In the genomic region with DNA sequence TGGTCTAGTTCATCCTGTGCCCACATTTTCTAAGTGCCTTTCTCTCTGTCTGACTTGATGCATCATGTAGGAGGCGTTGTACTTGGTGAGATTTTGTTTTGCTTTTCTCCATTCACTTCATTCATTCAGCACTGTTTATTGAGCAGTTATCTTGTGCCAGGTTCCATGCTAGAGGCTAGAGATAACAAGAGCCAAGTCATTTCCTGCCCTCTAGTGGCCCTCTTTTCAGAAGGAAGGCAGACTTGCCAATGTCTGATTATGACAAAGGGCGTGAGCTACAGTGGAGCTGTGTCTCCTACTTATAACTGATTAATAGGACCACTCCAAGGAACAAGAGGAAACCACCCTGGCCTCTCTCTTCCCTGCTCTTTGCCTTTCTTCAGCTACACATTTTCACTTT, we compare ENCODE assay signal across 18 mouse cellular contexts. TPM values are rescaled to one million over a fixed set of nuclear protein-coding genes. Genes with fewer than 3 reads are reported as not detected.
DNase-seq lines count a peak whose midpoint lies in the region; ATAC-seq and TF ChIP-seq lines count a peak whose summit lies in the region.
"Had no signal": no experiment of that assay in that cellular context is flagged by ENCODE, and none has a peak within 500 bp of the region (broad histone marks: within the 10 kb centered on the region; RNA-seq: fewer than 3 reads in every experiment).

No protein-coding gene starts in this region.

- no peak overlapping the region for H3K4me3 ChIP-seq in left cerebral cortex, adult 2 months
- no peak overlapping the region for H3K4me3 ChIP-seq in midbrain, postnatal 0 days (ENCODE audit: low read depth, low read length)
- no peak overlapping the region for H3K4me3 ChIP-seq in midbrain, embryonic 16.5 days (ENCODE audit: low read depth, low read length)
- H3K4me3 ChIP-seq: embryonic facial prominence, embryonic 10.5 days; heart, embryonic 15.5 days; hindbrain, embryonic 10.5 days; limb, embryonic 12.5 days had no signal

- H3K4me2 ChIP-seq in midbrain, postnatal 0 days (ENCODE audit: low read depth, low read length, poor library complexity, severe bottlenecking): no peak overlapping the region
- no peak overlapping the region for H3K4me2 ChIP-seq in midbrain, embryonic 16.5 days (ENCODE audit: low read length)
- H3K4me2 ChIP-seq: heart, embryonic 15.5 days; limb, embryonic 12.5 days had no signal

- no peak overlapping the region for H3K27ac ChIP-seq in left cerebral cortex, adult 2 months
- no peak overlapping the region for H3K27ac ChIP-seq in midbrain, postnatal 0 days (ENCODE audit: low read depth, low read length)
- no peak overlapping the region for H3K27ac ChIP-seq in midbrain, embryonic 16.5 days (ENCODE audit: low read length)
- H3K27ac ChIP-seq: embryonic facial prominence, embryonic 10.5 days; heart, embryonic 15.5 days; hindbrain, embryonic 10.5 days; limb, embryonic 12.5 days had no signal

- no peak overlapping the region for H3K9ac ChIP-seq in midbrain, postnatal 0 days (replicated peaks; ENCODE audit: low read length, poor library complexity, severe bottlenecking)
- no peak overlapping the region for H3K9ac ChIP-seq in midbrain, embryonic 16.5 days (ENCODE audit: low read depth, low read length)
- H3K9ac ChIP-seq: heart, embryonic 15.5 days; limb, embryonic 12.5 days had no signal

- intact Hi-C loops in left cerebral cortex, adult 2 months (cut with DNase I): no loop called here
- intact Hi-C loops in left cerebral cortex, postnatal 36 days (cut with DNase I): loop anchor here (10.0 kb wide), 1 partner anchor 272 kb away; the partner anchor contains the start of gene Fam174b
- intact Hi-C loops in heart, postnatal 25 days (cut with DNase I): no loop called here

- no peak for ATAC-seq in midbrain, postnatal 0 days (ENCODE audit: low FRiP score)
- ATAC-seq in midbrain, embryonic 16.5 days: no peak
- ATAC-seq: forebrain, embryonic 14.5 days had no signal

- H3K9me3 ChIP-seq in midbrain, postnatal 0 days (ENCODE audit: low read length): no peaks in the 10 kb centered on the region
- no peaks in the 10 kb centered on the region for H3K9me3 ChIP-seq in midbrain, embryonic 16.5 days (replicated peaks; ENCODE audit: control insufficient read depth, low read length, poor library complexity, severe bottlenecking)
- H3K9me3 ChIP-seq: embryonic facial prominence, embryonic 10.5 days; heart, embryonic 15.5 days; hindbrain, embryonic 10.5 days; limb, embryonic 12.5 days had no signal

- H3K36me3 ChIP-seq in midbrain, postnatal 0 days (ENCODE audit: insufficient read depth, low read length): no peaks in the 10 kb centered on the region
- no peaks in the 10 kb centered on the region for H3K36me3 ChIP-seq in midbrain, embryonic 16.5 days (ENCODE audit: control insufficient read depth, insufficient read depth, low read length)
- H3K36me3 ChIP-seq: embryonic facial prominence, embryonic 10.5 days; heart, embryonic 15.5 days; hindbrain, embryonic 10.5 days; limb, embryonic 12.5 days had no signal

- 89% methylated on average over 2 of the region's 2 CpGs for WGBS in midbrain, postnatal 0 days
- WGBS in midbrain, embryonic 16.5 days: 85% methylated on average over 2 of the region's 2 CpGs

- TF ChIP-seq CTCF in left cerebral cortex, adult 2 months (IDR thresholded peaks at IDR 0.05): peak; percentile 20
- peak; percentile 57 for TF ChIP-seq CTCF in midbrain, postnatal 0 days (IDR thresholded peaks at IDR 0.05)

- H3K4me1 ChIP-seq in midbrain, postnatal 0 days (ENCODE audit: insufficient read depth, low read length): no peaks in the 10 kb centered on the region
- peaks cover 9% of the 10 kb centered on the region for H3K4me1 ChIP-seq in midbrain, embryonic 16.5 days (ENCODE audit: control insufficient read depth, insufficient read depth, low read length)

- DNase-seq in cerebellum, postnatal 14 days: peak; percentile 22 to 39
- no peak for DNase-seq in cerebellum, adult 11 months
- no peak for DNase-seq in left cerebral cortex, adult 2 months (ENCODE audit: extremely low spot score in 1 of 2, low spot score in 2 of 2)
- DNase-seq in left cerebral cortex, postnatal 36 days (ENCODE audit: low spot score in 2 of 2): no peak
- DNase-seq in midbrain, postnatal 0 days (ENCODE audit: low spot score): peak; percentile 42
- DNase-seq in heart, postnatal 25 days (ENCODE audit: low spot score): no peak
- no peak for DNase-seq in adrenal gland, postnatal 4 days (ENCODE audit: low spot score in 2 of 2)
- DNase-seq: adrenal gland, postnatal 25 days; cerebellum, postnatal 25 days; heart, adult 11 months; right cerebral cortex, postnatal 14 days; thymus, postnatal 25 days had no signal

- H3K27me3 ChIP-seq in midbrain, postnatal 0 days (ENCODE audit: insufficient read depth, low read length): no peaks in the 10 kb centered on the region
- H3K27me3 ChIP-seq in midbrain, embryonic 16.5 days (ENCODE audit: control insufficient read depth, insufficient read depth, low read depth, low read length): no peaks in the 10 kb centered on the region

RNA-seq across cellular contexts. Expression of gene St8sia2, which starts 3.1 kb away (rescaled TPM):
- total RNA-seq in left cerebral cortex, adult 2 months (2021): 1 to 10 TPM; 1.5 to 2.2 TPM
- total RNA-seq in left cerebral cortex, postnatal 36 days (2021): 1 to 10 TPM; 1.3 to 1.6 TPM
- 75.1 and 100 TPM in 2 replicates for total RNA-seq in midbrain, postnatal 0 days (2014; rRNA removed)
- polyA plus RNA-seq in midbrain, postnatal 0 days (2015; fragmentation: Nextera tagmentation; extraction: Ambion mirVana): 81.1 and 88.1 TPM in 2 replicates
- 117 and 125 TPM in 2 replicates for polyA plus RNA-seq in midbrain, embryonic 16.5 days (2015; fragmentation: Nextera tagmentation; extraction: Ambion mirVana)
- under 1 TPM; 0.36 TPM for total RNA-seq in heart, postnatal 25 days (2021)
- 1 to 10 TPM; 5.9 to 7.1 TPM for total RNA-seq in adrenal gland, postnatal 4 days (2021)

Comparison
In these comparisons a context has a peak if more than half of its experiments do, and no peak if none do; other contexts are left out.
1. DNase-seq: peak in cerebellum, postnatal 14 days (2 of 2) and midbrain, postnatal 0 days (single experiment); none in cerebellum, adult 11 months (single experiment), left cerebral cortex, adult 2 months (0 of 2), left cerebral cortex, postnatal 36 days (0 of 2), heart, postnatal 25 days (single experiment) and adrenal gland, postnatal 4 days (0 of 2).